Mouse (Mus musculus) Patski (cell line): ENCODE measurements at regions not wholly inside any gene's neighbourhood (a gene's known extent, or its start where the extent isn't known, plus 50 kb on each side); places are given as distances from the start of the nearest gene placed in this dataset.
"Not testable (repeated sequence)": the region's sequence is repeated elsewhere in the genome, so short reads cannot be mapped to it uniquely, and the experiment has no call there.

ENCODE experiments used
- ATAC-seq: fragments of 100-300 bp; one replicate; pipeline ENCODE4 v1.8.0; 2021
- CTCF ChIA-PET: fragments of 350-600 bp; sonication (Branson Sonifier 250); formaldehyde crosslinking; loops from one replicate; lab custom pipeline; 2022; ENCODE audit warnings: inconsistent platforms; lab: Charles Lee
- POLR2A ChIA-PET: fragments of 350-600 bp; sonication (Branson Sonifier 250); formaldehyde crosslinking; loops from one replicate; lab custom pipeline; 2022; ENCODE audit warnings: antibody characterized with exemption, inconsistent platforms; lab: Charles Lee
- DNase-seq: peaks from one replicate; pipeline ENCODE4 v3.0.0-alpha.2; 2011; ENCODE audit warnings: low read depth, low spot score
- H3K27me3 ChIP-seq: fragments of 371-371 bp; one replicate; pipeline ENCODE4 v1.5.1; 2021
- CTCF ChIP-seq: fragments of 100-300 bp; IDR thresholded peaks from one replicate; pipeline ENCODE4 v1.5.1; 2021
- in situ Hi-C: fragments of 300-500 bp; cut with MboI; formaldehyde crosslinking; loops from 3 replicates; pipeline ENCODE4 v1.11.1; 2018; ENCODE audit warnings: low pct_unique_long_range_greater_than_20kb, mixed read lengths

GRCm38 (mm10) chr3:151931656-151932055 is 94.2 kb upstream of the Ptgfr start:
- in situ Hi-C loops: no loop called here
- DNase-seq (no peak), ATAC-seq (no peak)
- POLR2A ChIA-PET: no interaction called here
- CTCF ChIA-PET: no interaction called here
- no peak for TF ChIP-seq CTCF
- H3K27me3 ChIP-seq: no peaks in the 10 kb centered on the region

GRCm38 (mm10) chr3:151931096-151931495 is 93.7 kb upstream of the Ptgfr start:
- no peak for TF ChIP-seq CTCF
- no peak for DNase-seq
- CTCF ChIA-PET: no interaction called here
- in situ Hi-C loops: no loop called here
- no peaks in the 10 kb centered on the region for H3K27me3 ChIP-seq
- POLR2A ChIA-PET: no interaction called here
- no peak for ATAC-seq

- ChIA-PET CTCF (interaction anchor here (1.1 kb wide), 2 partner anchors 9 to 11 kb away, joined by 3 read pairs; no protein-coding TSS in a partner anchor), POLR2A (no interaction called here)
- DNase-seq: no peak
- no peak for ATAC-seq
- H3K27me3 ChIP-seq: no peaks in the 10 kb centered on the region
- in situ Hi-C loops: no loop called here
- no peak for TF ChIP-seq CTCF
These were observed 76.6 kb upstream of the Ptgfr start for GRCm38 (mm10) chr3:151914010-151914513.

- H3K27me3 ChIP-seq, DNase-seq, in situ Hi-C loops, ATAC-seq, CTCF ChIA-PET, POLR2A ChIA-PET: not testable (repeated sequence)
These were observed 74.9 kb upstream of the Ptgfr start for GRCm38 (mm10) chr3:151912292-151912691.

- no peak for ATAC-seq
- H3K27me3 ChIP-seq: no peaks in the 10 kb centered on the region
- in situ Hi-C loops: no loop called here
- ChIA-PET CTCF (interaction anchor here (1.0 kb wide), 1 partner anchor 32 kb away, joined by 3 read pairs; no protein-coding TSS in a partner anchor), POLR2A (no interaction called here)
- no peak for TF ChIP-seq CTCF
- DNase-seq: no peak
These were observed 73.4 kb upstream of the Ptgfr start for GRCm38 (mm10) chr3:151910851-151911250.

GRCm38 (mm10) chr3:151909344-151909743 is 71.9 kb upstream of the Ptgfr start:
- ChIA-PET CTCF (no interaction called here), POLR2A (no interaction called here)
- no peaks in the 10 kb centered on the region for H3K27me3 ChIP-seq
- no peak for DNase-seq
- in situ Hi-C loops: no loop called here
- no peak for ATAC-seq
- no peak for TF ChIP-seq CTCF

- ATAC-seq (no peak), DNase-seq (no peak)
- in situ Hi-C loops: no loop called here
- ChIA-PET POLR2A (no interaction called here), CTCF (no interaction called here)
- no peak for TF ChIP-seq CTCF
- H3K27me3 ChIP-seq: no peaks in the 10 kb centered on the region
These were observed 71.5 kb upstream of the Ptgfr start for GRCm38 (mm10) chr3:151908886-151909285.

GRCm38 (mm10) chr3:151905775-151906174 is 68.3 kb upstream of the Ptgfr start:
- ChIA-PET CTCF (interaction anchor here (0.7 to 0.8 kb wide), 3 partner anchors 15 to 149 kb away, joined by 3 to 5 read pairs (median 3); no protein-coding TSS in a partner anchor), POLR2A (no interaction called here)
- in situ Hi-C loops: no loop called here
- H3K27me3 ChIP-seq: peaks cover 3% of the 10 kb centered on the region
- DNase-seq (no peak), ATAC-seq (no peak)
- no peak for TF ChIP-seq CTCF

GRCm38 (mm10) chr3:151903169-151903568 is 65.7 kb upstream of the Ptgfr start:
- H3K27me3 ChIP-seq: peaks cover 3% of the 10 kb centered on the region
- ATAC-seq: no peak
- no peak for TF ChIP-seq CTCF
- in situ Hi-C loops: no loop called here
- ChIA-PET CTCF (no interaction called here), POLR2A (interaction anchor here (0.6 kb wide), 1 partner anchor 8 kb away, joined by 3 read pairs; no protein-coding TSS in a partner anchor)
- DNase-seq: no peak

- CTCF ChIA-PET: interaction anchor here (0.8 kb wide), 1 partner anchor 11 kb away, joined by 3 read pairs; no protein-coding TSS in a partner anchor
- no peak for TF ChIP-seq CTCF
- ATAC-seq (no peak), DNase-seq (no peak)
- in situ Hi-C loops: no loop called here
- H3K27me3 ChIP-seq: peaks cover 3% of the 10 kb centered on the region
- POLR2A ChIA-PET: no interaction called here
These were observed 64.9 kb upstream of the Ptgfr start for GRCm38 (mm10) chr3:151902216-151902827.

GRCm38 (mm10) chr3:151899676-151900075 is 62.2 kb upstream of the Ptgfr start:
- no peak for ATAC-seq
- CTCF ChIA-PET: no interaction called here
- in situ Hi-C loops: no loop called here

GRCm38 (mm10) chr3:151899094-151899493 is 61.7 kb upstream of the Ptgfr start:
- CTCF ChIA-PET: no interaction called here
- ATAC-seq (no peak), DNase-seq (no peak)
- peaks cover 6% of the 10 kb centered on the region for H3K27me3 ChIP-seq
- in situ Hi-C loops: no loop called here
- POLR2A ChIA-PET: no interaction called here
- no peak for TF ChIP-seq CTCF

More at GRCm38 (mm10) chr3:151899676-151900075, 62.2 kb upstream of the Ptgfr start:
- TF ChIP-seq CTCF: no peak
- peaks cover 6% of the 10 kb centered on the region for H3K27me3 ChIP-seq
- no peak for DNase-seq
- POLR2A ChIA-PET: no interaction called here
